16 mouse cellular contexts compared by ENCODE assay signal in genomic region chr1:160301156-160301555, GRCm38 (mm10).
DNase-seq lines count a peak whose midpoint lies in the region; ATAC-seq and TF ChIP-seq lines count a peak whose summit lies in the region.
"Had no signal": no experiment of that assay in that cellular context is flagged by ENCODE, and none has a peak within 500 bp of the region (broad histone marks: within the 10 kb centered on the region; RNA-seq: fewer than 3 reads in every experiment).

No protein-coding gene starts in this region.

- H3K9ac ChIP-seq in heart, postnatal 0 days (replicated peaks; ENCODE audit: low read depth, low read length), result no peak overlapping the region
- H3K9ac ChIP-seq: limb, embryonic 13.5 days; lung, embryonic 15.5 days; neural tube, embryonic 12.5 days had no signal

- ATAC-seq in heart, postnatal 0 days (ENCODE audit: insufficient read depth, low read depth), result no peak
- peak; percentile 60 to 72; a peak in 3 of 4 replicates for ATAC-seq in hematopoietic stem cell, adult 5-6 weeks (replicated peaks in 1 of 2; ENCODE audit: insufficient read depth in 1 of 2, low FRiP score in 2 of 2, low TSS enrichment in 1 of 2, low read depth in 1 of 2, poor library complexity in 2 of 2, severe bottlenecking in 2 of 2)
- ATAC-seq: inflammation-experienced regulatory T-cells, adult 6 months had no signal

- H3K4me1 ChIP-seq in heart, postnatal 0 days (ENCODE audit: control insufficient read depth, insufficient read depth), result peaks cover 10% of the 10 kb centered on the region
- no peaks in the 10 kb centered on the region for H3K4me1 ChIP-seq in limb, embryonic 10.5 days
- H3K4me1 ChIP-seq: limb, embryonic 13.5 days; neural tube, embryonic 12.5 days had no signal

- H3K4me2 ChIP-seq in heart, postnatal 0 days (ENCODE audit: low read depth, low read length), result no peak overlapping the region
- H3K4me2 ChIP-seq: limb, embryonic 13.5 days; lung, embryonic 15.5 days; neural tube, embryonic 12.5 days had no signal

- intact Hi-C loops in heart, postnatal 36 days (cut with DNase I), result no loop called here

- H3K36me3 ChIP-seq in heart, postnatal 0 days (replicated peaks; ENCODE audit: control insufficient read depth, insufficient read depth, low read length), result no peaks in the 10 kb centered on the region
- no peaks in the 10 kb centered on the region for H3K36me3 ChIP-seq in limb, embryonic 10.5 days
- H3K36me3 ChIP-seq: limb, embryonic 13.5 days; lung, embryonic 15.5 days; neural tube, embryonic 12.5 days had no signal

- H3K9me3 ChIP-seq in heart, postnatal 0 days (replicated peaks; ENCODE audit: control insufficient read depth, low read length), result no peaks in the 10 kb centered on the region
- no peaks in the 10 kb centered on the region for H3K9me3 ChIP-seq in limb, embryonic 10.5 days (replicated peaks)
- H3K9me3 ChIP-seq: limb, embryonic 13.5 days; lung, embryonic 15.5 days; neural tube, embryonic 12.5 days had no signal

- H3K27ac ChIP-seq in heart, postnatal 0 days (ENCODE audit: low read depth), result 0 out of 2 replicates have a peak overlapping the region, but pooled peaks have one; percentile 7
- no peak overlapping the region for H3K27ac ChIP-seq in limb, embryonic 10.5 days
- H3K27ac ChIP-seq: left cerebral cortex, adult 2 months; limb, embryonic 13.5 days; lung, embryonic 15.5 days; neural tube, embryonic 12.5 days had no signal

- TF ChIP-seq CTCF in heart, postnatal 0 days (IDR thresholded peaks at IDR 0.05; ENCODE audit: low read depth), result no peak

- 37% methylated on average over 6 of the region's 6 CpGs for WGBS in heart, postnatal 0 days
- WGBS in limb, embryonic 10.5 days, result 88% methylated on average over 6 of the region's 6 CpGs

- H3K27me3 ChIP-seq in heart, postnatal 0 days (ENCODE audit: control insufficient read depth, insufficient read depth, low read length), result no peaks in the 10 kb centered on the region
- H3K27me3 ChIP-seq in limb, embryonic 10.5 days (ENCODE audit: low read depth, poor library complexity, severe bottlenecking), result no peaks in the 10 kb centered on the region
- H3K27me3 ChIP-seq: limb, embryonic 13.5 days; lung, embryonic 15.5 days; neural tube, embryonic 12.5 days had no signal

- peak; percentile 67 for DNase-seq in cerebellum, adult 9-10 months
- DNase-seq in cerebellum, adult 18-20 months, result no peak
- DNase-seq in heart, postnatal 0 days (ENCODE audit: low spot score), result no peak
- DNase-seq in heart, postnatal 36 days, result no peak
- DNase-seq in limb, embryonic 10.5 days (ENCODE audit: low spot score), result no peak
- no peak for DNase-seq in adrenal gland, postnatal 25 days
- DNase-seq in lung, postnatal 10 days, result no peak
- DNase-seq: heart, postnatal 14 days; right cerebral cortex, postnatal 25 days; thymus, adult 18-20 months had no signal

- TF ChIP-seq EP300 in heart, postnatal 0 days (IDR thresholded peaks at IDR 0.05; ENCODE audit: low read depth), result no peak

- no peak overlapping the region for H3K4me3 ChIP-seq in heart, postnatal 0 days (ENCODE audit: low read depth, low read length)
- no peak overlapping the region for H3K4me3 ChIP-seq in limb, embryonic 10.5 days
- H3K4me3 ChIP-seq: left cerebral cortex, adult 2 months; limb, embryonic 13.5 days; lung, embryonic 15.5 days; neural tube, embryonic 12.5 days had no signal
